Mouse (Mus musculus) embryonic fibroblast, embryonic 13.5 days (primary cell): ENCODE data around the gene Maf.

Source experiments
- CTCF ChIP-seq: IDR thresholded peaks from 2 replicates; pipeline ENCODE4 v1.5.1; 2011; ENCODE audit warnings: mild to moderate bottlenecking, control low read depth, low read length, moderate library complexity, borderline replicate concordance; ENCODE audit not compliant: insufficient read depth
- POLR2A ChIP-seq: IDR thresholded peaks from 2 replicates; pipeline ENCODE4 v1.6.1; 2011; ENCODE audit warnings: low read depth, mild to moderate bottlenecking, control low read depth, low read length, moderate library complexity

DNA sequence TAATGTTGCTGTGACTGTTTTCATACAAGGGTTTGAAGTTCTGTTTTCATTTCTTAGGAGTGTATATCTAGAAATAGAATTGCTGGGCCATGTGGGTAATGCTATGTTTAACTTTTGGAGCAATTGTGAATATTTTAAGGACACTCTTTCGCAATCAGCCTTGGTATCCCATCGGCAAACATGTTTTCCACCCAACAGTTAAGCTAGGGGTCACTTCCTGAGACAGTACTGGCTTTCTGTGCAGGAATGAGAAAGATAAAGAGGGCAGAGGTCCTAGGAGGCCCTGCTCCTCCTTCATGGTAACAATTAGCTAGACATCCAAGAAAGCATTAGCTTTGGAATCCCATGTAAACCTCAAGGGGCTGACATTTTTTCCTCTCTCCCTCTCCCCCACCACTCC lies 47.1 kb upstream of the Maf start:
- TF ChIP-seq POLR2A: no peak
- no peak for TF ChIP-seq CTCF
